Mouse (Mus musculus): ENCODE measurements around the gene Smox. TPM values are rescaled to one million over a fixed set of nuclear protein-coding genes. Genes with fewer than 3 reads are reported as not detected.
A peak's percentile ranks its signal among the peaks of the same experiment; 100 is the strongest.

Smox gene
- total and polyA plus RNA-seq, 2 experiments from 2014 or later = 55.4 to 67.9 TPM

GRCm38 (mm10) chr2:131541686-131542085, 50.4 kb downstream of the Smox start:
- Histone ChIP-seq H3K4me1 (ENCODE audit: insufficient read depth) (peaks cover 6% of the 10 kb centered on the region; the same call in 1 of the 2 replicates), H3K4me2 (ENCODE audit: low read depth) (no peak overlapping the region), H3K4me3 (ENCODE audit: low read depth, low read length) (no peak overlapping the region), H3K27me3 (ENCODE audit: insufficient read depth, low read length) (peaks cover 13% of the 10 kb centered on the region), H3K9me3 (ENCODE audit: low read length) (no peaks in the 10 kb centered on the region), H3K36me3 (ENCODE audit: insufficient read depth) (no peaks in the 10 kb centered on the region), H3K9ac (no peak overlapping the region), H3K27ac (ENCODE audit: low read depth, low read length) (no peak overlapping the region)
- DNase-seq = no peak
- TF ChIP-seq CTCF (IDR thresholded peaks at IDR 0.05; ENCODE audit: low read depth) = no peak
- ATAC-seq = no peak
- 56% methylated on average over 4 of the region's 4 CpGs for WGBS

- no peak overlapping the region for H3K9ac ChIP-seq
- ATAC-seq = no peak
Observed at GRCm38 (mm10) chr2:131542531-131542930, 51.2 kb downstream of the Smox start.

GRCm38 (mm10) chr2:131545386-131546307, 54.4 kb downstream of the Smox start:
- TF ChIP-seq CTCF (IDR thresholded peaks at IDR 0.05; ENCODE audit: low read depth) = peak; percentile 72
- 1% methylated on average over 45 of the region's 45 CpGs for WGBS
- Histone ChIP-seq H3K27ac (ENCODE audit: low read depth, low read length) (no peak overlapping the region), H3K9me3 (ENCODE audit: low read length) (no peaks in the 10 kb centered on the region), H3K9ac (peak overlapping the region; percentile 40), H3K36me3 (ENCODE audit: insufficient read depth) (no peaks in the 10 kb centered on the region), H3K4me1 (ENCODE audit: insufficient read depth) (peaks cover 7% of the 10 kb centered on the region; the same call in 1 of the 2 replicates), H3K4me2 (ENCODE audit: low read depth) (peak overlapping the region; percentile 75), H3K27me3 (ENCODE audit: insufficient read depth, low read length) (peaks cover 22% of the 10 kb centered on the region), H3K4me3 (ENCODE audit: low read depth, low read length) (peak overlapping the region; percentile 40)
- ATAC-seq (peak; percentile 47; the same call in 1 of the 2 replicates), DNase-seq (peak; percentile 65)

More at GRCm38 (mm10) chr2:131542531-131542930, 51.2 kb downstream of the Smox start:
- TF ChIP-seq CTCF (IDR thresholded peaks at IDR 0.05; ENCODE audit: low read depth) = peak; percentile 49
- Histone ChIP-seq H3K4me2 (ENCODE audit: low read depth) (no peak overlapping the region), H3K27me3 (ENCODE audit: insufficient read depth, low read length) (peaks cover 17% of the 10 kb centered on the region), H3K36me3 (ENCODE audit: insufficient read depth) (no peaks in the 10 kb centered on the region), H3K27ac (ENCODE audit: low read depth, low read length) (no peak overlapping the region), H3K4me3 (ENCODE audit: low read depth, low read length) (no peak overlapping the region), H3K9me3 (ENCODE audit: low read length) (no peaks in the 10 kb centered on the region), H3K4me1 (ENCODE audit: insufficient read depth) (peaks cover 7% of the 10 kb centered on the region; the same call in 1 of the 2 replicates)
- WGBS = 40% methylated on average over 6 of the region's 6 CpGs
- no peak for DNase-seq

GRCm38 (mm10) chr2:131546308-131546700, 55.0 kb downstream of the Smox start:
- peaks cover 7% of the 10 kb centered on the region; the same call in 1 of the 2 replicates for H3K4me1 ChIP-seq (ENCODE audit: insufficient read depth)
- peak overlapping the region; percentile 40 for H3K9ac ChIP-seq
- DNase-seq (no peak), ATAC-seq (peak; percentile 1; the same call in 1 of the 2 replicates)
- no peaks in the 10 kb centered on the region for H3K9me3 ChIP-seq (ENCODE audit: low read length)
- no peak overlapping the region for H3K27ac ChIP-seq (ENCODE audit: low read depth, low read length)
- peak overlapping the region; percentile 40 for H3K4me3 ChIP-seq (ENCODE audit: low read depth, low read length)
- no peaks in the 10 kb centered on the region for H3K36me3 ChIP-seq (ENCODE audit: insufficient read depth)
- H3K4me2 ChIP-seq (ENCODE audit: low read depth) = peak overlapping the region; percentile 75
- no peak for TF ChIP-seq CTCF (IDR thresholded peaks at IDR 0.05; ENCODE audit: low read depth)
- 2% methylated on average over 27 of the region's 27 CpGs for WGBS
- H3K27me3 ChIP-seq (ENCODE audit: insufficient read depth, low read length) = peaks cover 22% of the 10 kb centered on the region

- Histone ChIP-seq H3K27me3 (ENCODE audit: insufficient read depth, low read length) (peaks cover 28% of the 10 kb centered on the region), H3K4me1 (ENCODE audit: insufficient read depth) (peaks cover 7% of the 10 kb centered on the region; the same call in 1 of the 2 replicates), H3K4me3 (ENCODE audit: low read depth, low read length) (peak overlapping the region; percentile 40; the same call in 1 of the 2 replicates), H3K4me2 (ENCODE audit: low read depth) (peak overlapping the region; percentile 75), H3K27ac (ENCODE audit: low read depth, low read length) (no peak overlapping the region), H3K36me3 (ENCODE audit: insufficient read depth) (no peaks in the 10 kb centered on the region), H3K9ac (no peak overlapping the region), H3K9me3 (ENCODE audit: low read length) (no peaks in the 10 kb centered on the region)
- TF ChIP-seq CTCF (IDR thresholded peaks at IDR 0.05; ENCODE audit: low read depth) = no peak
- DNase-seq = peak; percentile 61
- ATAC-seq = peak; percentile 74
- 9% methylated on average over 19 of the region's 19 CpGs for WGBS
Observed at GRCm38 (mm10) chr2:131546745-131547408, 55.6 kb downstream of the Smox start.

- H3K9me3 ChIP-seq (ENCODE audit: low read length) = no peaks in the 10 kb centered on the region
- H3K27ac ChIP-seq (ENCODE audit: low read depth, low read length) = no peak overlapping the region
- H3K4me3 ChIP-seq (ENCODE audit: low read depth, low read length) = no peak overlapping the region
- H3K4me1 ChIP-seq (ENCODE audit: insufficient read depth) = peaks cover 7% of the 10 kb centered on the region; the same call in 1 of the 2 replicates
- H3K27me3 ChIP-seq (ENCODE audit: insufficient read depth, low read length) = peaks cover 28% of the 10 kb centered on the region
- TF ChIP-seq CTCF (IDR thresholded peaks at IDR 0.05; ENCODE audit: low read depth) = no peak
- no peak for ATAC-seq
- 71% methylated on average over 2 of the region's 2 CpGs for WGBS
- no peak for DNase-seq
- H3K4me2 ChIP-seq (ENCODE audit: low read depth) = no peak overlapping the region
- H3K9ac ChIP-seq = no peak overlapping the region
- no peaks in the 10 kb centered on the region for H3K36me3 ChIP-seq (ENCODE audit: insufficient read depth)
Observed at GRCm38 (mm10) chr2:131548330-131548729, 57.0 kb downstream of the Smox start.

Measured in forebrain, postnatal 0 days (tissue).